Mouse (Mus musculus) liver, adult 2 months (tissue): ENCODE results near the gene Dact1.

Source experiments
- CTCF ChIP-seq: fragments of 200-500 bp; IDR thresholded peaks from 2 replicates; pipeline ENCODE4 v1.5.1; 2011; ENCODE audit warnings: low read depth, low read length, control low read depth
- POLR2A ChIP-seq: fragments of 200-500 bp; IDR thresholded peaks from 2 replicates; pipeline ENCODE4 v1.6.1; 2011; ENCODE audit warnings: low read length, control low read depth; ENCODE audit not compliant: insufficient read depth; ENCODE audit errors: extremely low read depth

DNA sequence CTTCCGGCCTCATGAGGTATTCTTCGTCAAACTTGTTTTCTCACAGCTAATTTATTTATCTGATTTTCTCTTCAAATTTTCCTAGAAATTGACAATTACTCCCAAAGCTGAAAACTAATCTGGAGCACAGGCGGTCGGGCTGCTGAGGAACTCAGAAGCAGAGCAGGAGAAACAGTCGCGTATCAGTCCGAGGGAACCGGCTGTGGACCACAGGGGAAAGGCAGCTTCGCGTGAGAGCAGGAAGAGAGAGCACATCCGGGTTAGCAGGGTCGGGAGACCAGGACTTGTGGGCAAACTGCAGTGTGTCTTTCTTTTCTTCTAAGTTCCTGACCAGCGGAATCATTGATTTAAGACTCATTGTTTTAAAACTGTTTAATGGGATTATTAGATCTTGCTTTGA lies 32.7 kb downstream of the Dact1 start:
- TF ChIP-seq CTCF = no peak
- no peak for TF ChIP-seq POLR2A
